ENCODE assay signal across 7 mouse cellular contexts in genomic region chr15:11065528-11066171, GRCm38 (mm10). TPM values are rescaled to one million over a fixed set of nuclear protein-coding genes. Genes with fewer than 3 reads are reported as not detected.
DNase-seq lines count a peak whose midpoint lies in the region; ATAC-seq and TF ChIP-seq lines count a peak whose summit lies in the region.

No protein-coding gene starts in this region.

- no peak for ATAC-seq in liver, postnatal 0 days
- ATAC-seq in granulocyte monocyte progenitor cell, adult 5-6 weeks (replicated peaks; ENCODE audit: poor library complexity, severe bottlenecking): no peak

- no peak for TF ChIP-seq POLR2A in brain, embryonic 14.5 days (IDR thresholded peaks at IDR 0.05; ENCODE audit: borderline replicate concordance, extremely low read depth, insufficient read depth, insufficient read length, poor library complexity, severe bottlenecking)

- intact Hi-C loops in heart, postnatal 36 days (cut with DNase I): loop anchor here (5.0 kb wide), 1 partner anchor 47 kb away; no protein-coding TSS in a partner anchor
- intact Hi-C loops in left cerebral cortex, adult 2 months (cut with DNase I): no loop called here

- H3K9ac ChIP-seq in liver, postnatal 0 days (replicated peaks): no peak overlapping the region

- 0 out of 2 replicates have a peak overlapping the region, but pooled peaks have one; percentile 22 for H3K27ac ChIP-seq in liver, postnatal 0 days (ENCODE audit: low read depth)
- no peak overlapping the region for H3K27ac ChIP-seq in left cerebral cortex, adult 2 months

- H3K4me3 ChIP-seq in liver, postnatal 0 days (ENCODE audit: low read depth, low read length): peak overlapping the region; percentile 27
- H3K4me3 ChIP-seq in left cerebral cortex, adult 2 months: no peak overlapping the region; the same call in 1 of the 2 replicates

- TF ChIP-seq EP300 in liver, postnatal 0 days (IDR thresholded peaks at IDR 0.05; ENCODE audit: low read depth): no peak

- peaks cover 4% of the 10 kb centered on the region; the same call in 1 of the 2 replicates for H3K4me1 ChIP-seq in liver, postnatal 0 days (ENCODE audit: insufficient read depth)

- no peak for TF ChIP-seq CTCF in brain, embryonic 14.5 days (IDR thresholded peaks at IDR 0.05; ENCODE audit: borderline replicate concordance, extremely low read depth, insufficient read depth, insufficient read length)
- no peak for TF ChIP-seq CTCF in liver, postnatal 0 days (IDR thresholded peaks at IDR 0.05; ENCODE audit: low read depth)
- no peak for TF ChIP-seq CTCF in left cerebral cortex, adult 2 months (IDR thresholded peaks at IDR 0.05)

- peak overlapping the region; percentile 67 for H3K4me2 ChIP-seq in liver, postnatal 0 days (ENCODE audit: low read depth, low read length)

- no peaks in the 10 kb centered on the region for H3K27me3 ChIP-seq in liver, postnatal 0 days (ENCODE audit: insufficient read depth, low read length)

- H3K36me3 ChIP-seq in liver, postnatal 0 days (replicated peaks; ENCODE audit: insufficient read depth, low read length): no peaks in the 10 kb centered on the region

- H3K9me3 ChIP-seq in liver, postnatal 0 days (ENCODE audit: low read length): no peaks in the 10 kb centered on the region

- DNase-seq in 3T3-L1 (ENCODE audit: low read depth, low spot score): peak; percentile 56
- peak; percentile 19 for DNase-seq in brain, embryonic 14.5 days (ENCODE audit: low read depth)
- DNase-seq in heart, postnatal 36 days: peak; percentile 9 to 19
- no peak for DNase-seq in liver, postnatal 0 days
- DNase-seq in left cerebral cortex, adult 2 months (ENCODE audit: extremely low spot score in 1 of 2, low spot score in 2 of 2): no peak
- DNase-seq in urinary bladder, adult 18-20 months (ENCODE audit: low spot score in 2 of 2): no peak

- 15% methylated on average over 9 of the region's 9 CpGs for WGBS in liver, postnatal 0 days (ENCODE audit: insufficient replicate concordance)

RNA-seq across cellular contexts. Expression of gene Adamts12, which starts 1.1 kb away (rescaled TPM):
- polyA plus RNA-seq in brain, embryonic 14.5 days (2012; rRNA removed): 2.0 and 4.9 TPM in 2 replicates
- 1 to 10 TPM; 3.4 to 5.0 TPM for total RNA-seq in heart, postnatal 36 days (2021)
- polyA plus RNA-seq in liver, postnatal 0 days (2015; fragmentation: Nextera tagmentation; extraction: Ambion mirVana): 0.20 and 0.38 TPM in 2 replicates
- under 1 TPM; 0.48 to 0.58 TPM for total RNA-seq in left cerebral cortex, adult 2 months (2021)
- not detected in 2 replicates for total RNA-seq in granulocyte monocyte progenitor cell, adult 5-6 weeks (2014; fragmentation: Nextera tagmentation)
- not detected in 2 replicates for total RNA-seq in granulocyte monocyte progenitor cell, adult 5-6 weeks (2017)

RNA-seq across cellular contexts. Expression of gene Rxfp3, which starts 27.9 kb away (rescaled TPM):
- 1.0 and 2.3 TPM in 2 replicates for polyA plus RNA-seq in brain, embryonic 14.5 days (2012; rRNA removed)
- under 1 TPM in 1 of 2 experiments, not detected in 1; 0.08 TPM for total RNA-seq in heart, postnatal 36 days (2021)
- not detected in 2 replicates for polyA plus RNA-seq in liver, postnatal 0 days (2015; fragmentation: Nextera tagmentation; extraction: Ambion mirVana)
- total RNA-seq in left cerebral cortex, adult 2 months (2021): 1 to 10 TPM; 3.1 to 3.8 TPM
- not detected in 2 replicates for total RNA-seq in granulocyte monocyte progenitor cell, adult 5-6 weeks (2014; fragmentation: Nextera tagmentation)
- not detected in 2 replicates for total RNA-seq in granulocyte monocyte progenitor cell, adult 5-6 weeks (2017)

Comparison
In these comparisons a context has a peak if more than half of its experiments do, and no peak if none do; other contexts are left out.
1. DNase-seq: peak in 3T3-L1 (single experiment), brain, embryonic 14.5 days (single experiment) and heart, postnatal 36 days (2 of 2); none in liver, postnatal 0 days (single experiment), left cerebral cortex, adult 2 months (0 of 2) and urinary bladder, adult 18-20 months (0 of 2).